Mouse (Mus musculus) embryonic facial prominence, embryonic 11.5 days (tissue): ENCODE results near the gene Tmem9. TPM values are rescaled to one million over a fixed set of nuclear protein-coding genes. Genes with fewer than 3 reads are reported as not detected.

Source experiments
- ATAC-seq: fragments of 200-750 bp; cut with Nextera tagmentation; replicated peaks from 2 replicates; pipeline ENCODE4 v1.8.0; 2017; ENCODE audit warnings: low read depth; ENCODE audit not compliant: insufficient number of reproducible peaks, low FRiP score, low TSS enrichment
- DNase-seq: peaks from one replicate; pipeline ENCODE4 v3.0.0-alpha.2; 2015; ENCODE audit warnings: low spot score
- H3K27ac ChIP-seq: fragments of 300-500 bp; sonication (generic); replicated peaks from 2 replicates; pipeline ENCODE4 v1.5.1; 2014; ENCODE audit warnings: mild to moderate bottlenecking, low read depth, low read length, control low read depth
- H3K27me3 ChIP-seq: fragments of 300-500 bp; sonication (generic); 2 replicates; pipeline ENCODE4 v1.6.1; 2014; ENCODE audit warnings: mild to moderate bottlenecking, low read length, moderate library complexity, mixed read lengths; ENCODE audit not compliant: control insufficient read depth, insufficient read depth
- H3K36me3 ChIP-seq: fragments of 300-500 bp; sonication (generic); replicated peaks from 2 replicates; pipeline ENCODE4 v1.6.1; 2014; ENCODE audit warnings: low read depth, mild to moderate bottlenecking, low read length, moderate library complexity, mixed read lengths; ENCODE audit not compliant: control insufficient read depth, insufficient read depth
- H3K4me1 ChIP-seq: fragments of 300-500 bp; sonication (generic); 2 replicates; pipeline ENCODE4 v1.6.1; 2014; ENCODE audit warnings: low read length, mixed read lengths; ENCODE audit not compliant: control insufficient read depth, insufficient read depth
- H3K4me2 ChIP-seq: fragments of 300-500 bp; sonication (generic); 2 replicates; pipeline ENCODE4 v1.6.1; 2014; ENCODE audit warnings: low read depth, mild to moderate bottlenecking, control low read depth, low read length, moderate library complexity
- H3K4me3 ChIP-seq: fragments of 300-500 bp; sonication (generic); 2 replicates; pipeline ENCODE4 v1.5.1; 2014; ENCODE audit warnings: low read depth, low read length, control low read depth
- H3K9ac ChIP-seq: fragments of 300-500 bp; sonication (generic); replicated peaks from 2 replicates; pipeline ENCODE4 v1.6.1; 2014; ENCODE audit warnings: mild to moderate bottlenecking, control low read depth, low read length
- H3K9me3 ChIP-seq: fragments of 300-500 bp; sonication (generic); replicated peaks from 2 replicates; pipeline ENCODE4 v1.6.1; 2016; ENCODE audit warnings: mild to moderate bottlenecking, low read length, inconsistent platforms, mixed read lengths; ENCODE audit not compliant: control insufficient read depth
- WGBS: fragments of 180-500 bp; shearing (Covaris S2); extraction: QIAGEN DNeasy Blood & Tissue Kit; methylation state at CpG from one replicate; pipeline ENCODE4 v1.1.7; 2014; 5-methylcytosine and 5-hydroxymethylcytosine counted together
- polyA plus RNA-seq: library from polyadenylated mRNA; unstranded; fragments of >200 nt; fragmentation: Nextera tagmentation; extraction: Ambion mirVana; gene quantifications from 2 replicates; pipeline ENCODE4 v1.2.1, GENCODE M21; 2014

Gene Tmem9
- polyA plus RNA-seq, 1 experiment from 2014 or later = 73.4 TPM

- Histone ChIP-seq H3K9me3 (no peaks in the 10 kb centered on the region), H3K27me3 (no peaks in the 10 kb centered on the region), H3K36me3 (no peaks in the 10 kb centered on the region), H3K9ac (no peak overlapping the region), H3K4me2 (no peak overlapping the region), H3K27ac (no peak overlapping the region), H3K4me1 (no peaks in the 10 kb centered on the region; the same call in 1 of the 2 replicates), H3K4me3 (no peak overlapping the region)
- WGBS = 66% methylated on average over 5 of the region's 5 CpGs
- DNase-seq = no peak
- ATAC-seq = no peak
These were observed 31.0 kb downstream of the Tmem9 start for GRCm38 (mm10) chr1:136038746-136039538.

GRCm38 (mm10) chr1:136040452-136040851 lies 32.5 kb downstream of the Tmem9 start:
- peak; percentile 39 for DNase-seq
- Histone ChIP-seq H3K36me3 (no peaks in the 10 kb centered on the region), H3K9me3 (no peaks in the 10 kb centered on the region), H3K4me2 (peak overlapping the region; percentile 4), H3K9ac (no peak overlapping the region; the same call in 1 of the 2 replicates), H3K4me1 (no peaks in the 10 kb centered on the region; the same call in 1 of the 2 replicates), H3K27me3 (no peaks in the 10 kb centered on the region), H3K27ac (no peak overlapping the region), H3K4me3 (no peak overlapping the region)
- peak; percentile 75; the same call in 1 of the 2 replicates for ATAC-seq
- WGBS = 12% methylated on average over 11 of the region's 11 CpGs

- 26% methylated on average over 4 of the region's 4 CpGs for WGBS
- no peak overlapping the region for H3K4me3 ChIP-seq
- no peaks in the 10 kb centered on the region for H3K36me3 ChIP-seq
- H3K9ac ChIP-seq = no peak overlapping the region; the same call in 1 of the 2 replicates
- no peak overlapping the region for H3K27ac ChIP-seq
- no peaks in the 10 kb centered on the region; the same call in 1 of the 2 replicates for H3K4me1 ChIP-seq
- H3K4me2 ChIP-seq = no peak overlapping the region; the same call in 1 of the 2 replicates
- H3K27me3 ChIP-seq = no peaks in the 10 kb centered on the region
- no peak for DNase-seq
- no peak for ATAC-seq
- no peaks in the 10 kb centered on the region for H3K9me3 ChIP-seq
These were observed 32.9 kb downstream of the Tmem9 start for GRCm38 (mm10) chr1:136040874-136041273.

GRCm38 (mm10) chr1:136045774-136046173 lies 37.8 kb downstream of the Tmem9 start:
- ATAC-seq (no peak), DNase-seq (peak; percentile 78)
- H3K27me3 ChIP-seq = peaks cover 15% of the 10 kb centered on the region
- H3K4me2 ChIP-seq = no peak overlapping the region
- H3K4me3 ChIP-seq = no peak overlapping the region
- H3K9ac ChIP-seq = no peak overlapping the region
- no peaks in the 10 kb centered on the region for H3K9me3 ChIP-seq
- WGBS = 15% methylated on average over 4 of the region's 4 CpGs
- H3K27ac ChIP-seq = no peak overlapping the region
- no peaks in the 10 kb centered on the region; the same call in 1 of the 2 replicates for H3K4me1 ChIP-seq
- H3K36me3 ChIP-seq = no peaks in the 10 kb centered on the region

DNA sequence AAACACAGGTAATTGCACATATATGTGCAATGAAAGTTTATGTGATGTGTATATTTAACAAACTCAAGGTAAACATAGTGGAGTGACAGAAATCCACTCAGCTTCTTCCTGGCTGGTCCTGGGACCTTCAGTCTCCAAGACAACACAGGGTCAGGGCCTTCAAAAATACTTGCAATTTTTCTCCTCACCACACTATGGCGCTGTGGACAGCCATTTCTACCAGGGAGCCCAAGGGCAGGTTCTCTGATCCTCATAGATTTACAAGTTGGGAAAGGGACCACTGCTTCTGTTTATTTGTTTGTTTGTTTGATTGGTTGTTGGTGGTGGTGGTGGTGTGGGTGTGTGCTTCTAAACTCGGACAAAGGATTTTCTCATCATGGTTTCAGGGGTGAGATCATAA lies 39.5 kb downstream of the Tmem9 start:
- H3K9me3 ChIP-seq = no peaks in the 10 kb centered on the region
- no peak overlapping the region for H3K9ac ChIP-seq
- H3K4me2 ChIP-seq = no peak overlapping the region
- DNase-seq (peak; percentile 29), ATAC-seq (no peak)
- no peaks in the 10 kb centered on the region for H3K36me3 ChIP-seq
- peaks cover 21% of the 10 kb centered on the region for H3K27me3 ChIP-seq
- H3K4me1 ChIP-seq = no peaks in the 10 kb centered on the region; the same call in 1 of the 2 replicates
- 2% methylated on average over 2 of the region's 2 CpGs for WGBS
- H3K4me3 ChIP-seq = no peak overlapping the region
- H3K27ac ChIP-seq = no peak overlapping the region

- no peaks in the 10 kb centered on the region; the same call in 1 of the 2 replicates for H3K4me1 ChIP-seq
- DNase-seq = no peak
- no peaks in the 10 kb centered on the region for H3K9me3 ChIP-seq
- H3K36me3 ChIP-seq = no peaks in the 10 kb centered on the region
- ATAC-seq = no peak
- no peak overlapping the region for H3K9ac ChIP-seq
- no peak overlapping the region for H3K4me2 ChIP-seq
- 70% methylated on average over 9 of the region's 9 CpGs for whole genome bisulfite sequencing
- H3K27me3 ChIP-seq = peaks cover 21% of the 10 kb centered on the region
- no peak overlapping the region for H3K4me3 ChIP-seq
- no peak overlapping the region for H3K27ac ChIP-seq
These were observed 39.9 kb downstream of the Tmem9 start for GRCm38 (mm10) chr1:136047894-136048293.

GRCm38 (mm10) chr1:136050312-136051012 lies 42.5 kb downstream of the Tmem9 start, which contains the start of gene Ascl5:
TSS of gene Ascl5 (plus strand) at chr1:136050804.
- no peak within 1 kb of the TSS for H3K27ac ChIP-seq
- H3K9me3 ChIP-seq = no peaks in the 10 kb centered on the region
- no peak for DNase-seq
- no peak within 1 kb of the TSS for H3K9ac ChIP-seq
- peaks cover 21% of the 10 kb centered on the region for H3K27me3 ChIP-seq
- H3K4me3 ChIP-seq = peak within 1 kb of the TSS; percentile 22; the same call in 1 of the 2 replicates
- H3K4me2 ChIP-seq = peak within 1 kb of the TSS; percentile 41
- no peaks in the 10 kb centered on the region; the same call in 1 of the 2 replicates for H3K4me1 ChIP-seq
- 20% methylated on average over 28 of the region's 29 CpGs for WGBS
- H3K36me3 ChIP-seq = no peaks in the 10 kb centered on the region
- ATAC-seq = no peak

GRCm38 (mm10) chr1:136051013-136051315 lies 43.0 kb downstream of the Tmem9 start:
- DNase-seq (peak; percentile 24), ATAC-seq (no peak)
- Histone ChIP-seq H3K9ac (no peak overlapping the region), H3K27me3 (peaks cover 21% of the 10 kb centered on the region), H3K4me1 (no peaks in the 10 kb centered on the region; the same call in 1 of the 2 replicates), H3K4me3 (peak overlapping the region; percentile 22; the same call in 1 of the 2 replicates), H3K36me3 (no peaks in the 10 kb centered on the region), H3K4me2 (peak overlapping the region; percentile 41), H3K9me3 (no peaks in the 10 kb centered on the region), H3K27ac (no peak overlapping the region)
- WGBS = 2% methylated on average over 33 of the region's 36 CpGs
